Mouse (Mus musculus) forebrain, embryonic 16.5 days (tissue): Measurements from ENCODE around the gene Nr1d2. TPM values are rescaled to one million over a fixed set of nuclear protein-coding genes. Genes with fewer than 3 reads are reported as not detected.
"Not testable (repeated sequence)": the region's sequence is repeated elsewhere in the genome, so short reads cannot be mapped to it uniquely, and the experiment has no call there.

Experiments
- ATAC-seq: fragments of 200-750 bp; cut with Nextera tagmentation; 2 replicates; pipeline ENCODE4 v1.8.0; 2017; ENCODE audit warnings: mild to moderate bottlenecking, moderate library complexity
- H3K27ac ChIP-seq: fragments of 300-500 bp; sonication (generic); 2 replicates; pipeline ENCODE4 v1.5.1; 2014; ENCODE audit warnings: low read length, control low read depth
- H3K27me3 ChIP-seq: fragments of 300-500 bp; sonication (generic); replicated peaks from 2 replicates; pipeline ENCODE4 v1.6.1; 2014; ENCODE audit warnings: low read length; ENCODE audit not compliant: control insufficient read depth, insufficient read depth
- H3K36me3 ChIP-seq: fragments of 300-500 bp; sonication (generic); 2 replicates; pipeline ENCODE4 v1.6.1; 2014; ENCODE audit not compliant: control insufficient read depth, insufficient read depth
- H3K4me1 ChIP-seq: fragments of 300-500 bp; sonication (generic); replicated peaks from 2 replicates; pipeline ENCODE4 v1.6.1; 2014; ENCODE audit warnings: low read length; ENCODE audit not compliant: control insufficient read depth, insufficient read depth
- H3K4me2 ChIP-seq: fragments of 300-500 bp; sonication (generic); 2 replicates; pipeline ENCODE4 v1.6.1; 2014; ENCODE audit warnings: mild to moderate bottlenecking, low read length, control low read depth
- H3K4me3 ChIP-seq: fragments of 300-500 bp; sonication (generic); replicated peaks from 2 replicates; pipeline ENCODE4 v1.5.1; 2014; ENCODE audit warnings: mild to moderate bottlenecking, low read length, control low read depth
- H3K9ac ChIP-seq: fragments of 300-500 bp; sonication (generic); replicated peaks from 2 replicates; pipeline ENCODE4 v1.6.1; 2014; ENCODE audit warnings: low read depth, low read length, control low read depth
- H3K9me3 ChIP-seq: fragments of 300-500 bp; sonication (generic); 2 replicates; pipeline ENCODE4 v1.6.1; 2016; ENCODE audit warnings: low read length; ENCODE audit not compliant: control insufficient read depth
- WGBS: fragments of 180-500 bp; shearing (Covaris S2); extraction: QIAGEN DNeasy Blood & Tissue Kit; methylation state at CpG from one replicate; pipeline ENCODE4 v1.1.7; 2014; 5-methylcytosine and 5-hydroxymethylcytosine counted together
- polyA plus RNA-seq: library from polyadenylated mRNA; unstranded; fragments of >200 nt; fragmentation: Nextera tagmentation; extraction: Ambion mirVana; gene quantifications from 2 replicates; pipeline ENCODE4 v1.2.1, GENCODE M21; 2015

The Nr1d2 gene
- polyA plus RNA-seq, 1 experiment from 2014 or later, result 6.9 TPM

- H3K36me3 ChIP-seq, result no peaks in the 10 kb centered on the region
- H3K27me3 ChIP-seq, result no peaks in the 10 kb centered on the region
- no peak overlapping the region for H3K4me2 ChIP-seq
- no peak overlapping the region for H3K4me3 ChIP-seq
- no peaks in the 10 kb centered on the region for H3K9me3 ChIP-seq
- WGBS, result 86% methylated on average over 6 of the region's 6 CpGs
- no peaks in the 10 kb centered on the region for H3K4me1 ChIP-seq
- H3K27ac ChIP-seq, result no peak overlapping the region
- peak; percentile 31; the same call in 1 of the 2 replicates for ATAC-seq
- no peak overlapping the region for H3K9ac ChIP-seq
Observed at GRCm38 (mm10) chr14:18216428-18216827, 22.5 kb downstream of the Nr1d2 start.

GRCm38 (mm10) chr14:18210795-18211194 lies 28.1 kb downstream of the Nr1d2 start:
- Histone ChIP-seq H3K4me3 (no peak overlapping the region), H3K4me1 (no peaks in the 10 kb centered on the region), H3K36me3 (no peaks in the 10 kb centered on the region), H3K27me3 (no peaks in the 10 kb centered on the region), H3K4me2 (no peak overlapping the region), H3K9me3 (no peaks in the 10 kb centered on the region), H3K27ac (no peak overlapping the region), H3K9ac (no peak overlapping the region)
- no peak for ATAC-seq
- 94% methylated on average over 3 of the region's 3 CpGs for WGBS

GRCm38 (mm10) chr14:18204315-18204714 lies 34.6 kb downstream of the Nr1d2 start:
- not testable (repeated sequence) for H3K4me3 ChIP-seq, ATAC-seq, H3K36me3 ChIP-seq, H3K9ac ChIP-seq, H3K4me2 ChIP-seq, H3K27ac ChIP-seq, H3K27me3 ChIP-seq, H3K9me3 ChIP-seq, H3K4me1 ChIP-seq
- 83% methylated on average over 1 of the region's 1 CpGs for WGBS

- no peak overlapping the region for H3K27ac ChIP-seq
- 94% methylated on average over 5 of the region's 5 CpGs for WGBS
- no peak for ATAC-seq
Observed at GRCm38 (mm10) chr14:18201413-18201812, 37.5 kb downstream of the Nr1d2 start.

GRCm38 (mm10) chr14:18186883-18187417 lies 52.0 kb downstream of the Nr1d2 start:
- no peaks in the 10 kb centered on the region for H3K9me3 ChIP-seq
- H3K9ac ChIP-seq, result no peak overlapping the region
- no peaks in the 10 kb centered on the region for H3K4me1 ChIP-seq
- H3K36me3 ChIP-seq, result no peaks in the 10 kb centered on the region
- no peak for ATAC-seq
- 54% methylated on average over 9 of the region's 9 CpGs for WGBS
- H3K27me3 ChIP-seq, result no peaks in the 10 kb centered on the region
- no peak overlapping the region for H3K4me3 ChIP-seq
- H3K4me2 ChIP-seq, result no peak overlapping the region
- no peak overlapping the region for H3K27ac ChIP-seq

More at GRCm38 (mm10) chr14:18201413-18201812, 37.5 kb downstream of the Nr1d2 start:
- Histone ChIP-seq H3K27me3 (no peaks in the 10 kb centered on the region), H3K4me1 (no peaks in the 10 kb centered on the region), H3K9me3 (no peaks in the 10 kb centered on the region), H3K36me3 (peaks cover 3% of the 10 kb centered on the region; the same call in 1 of the 2 replicates), H3K4me2 (no peak overlapping the region), H3K4me3 (no peak overlapping the region), H3K9ac (no peak overlapping the region)

GRCm38 (mm10) chr14:18177531-18177930 lies 61.4 kb downstream of the Nr1d2 start:
- not testable (repeated sequence) for H3K27ac ChIP-seq, H3K36me3 ChIP-seq, H3K9me3 ChIP-seq, ATAC-seq, H3K4me3 ChIP-seq, H3K27me3 ChIP-seq, H3K9ac ChIP-seq, H3K4me1 ChIP-seq, H3K4me2 ChIP-seq
- WGBS, result 71% methylated on average over 2 of the region's 2 CpGs

- 88% methylated on average over 3 of the region's 3 CpGs for WGBS
Observed at GRCm38 (mm10) chr14:18167597-18167996, 71.3 kb downstream of the Nr1d2 start.

GRCm38 (mm10) chr14:18167041-18167440 lies 71.9 kb downstream of the Nr1d2 start:
- H3K4me2 ChIP-seq, result no peak overlapping the region
- no peak for ATAC-seq
- H3K27me3 ChIP-seq, result no peaks in the 10 kb centered on the region
- H3K36me3 ChIP-seq, result no peaks in the 10 kb centered on the region
- H3K4me3 ChIP-seq, result no peak overlapping the region
- H3K4me1 ChIP-seq, result no peaks in the 10 kb centered on the region
- no peak overlapping the region for H3K27ac ChIP-seq
- no peaks in the 10 kb centered on the region for H3K9me3 ChIP-seq
- no peak overlapping the region for H3K9ac ChIP-seq

More at GRCm38 (mm10) chr14:18167597-18167996, 71.3 kb downstream of the Nr1d2 start:
- Histone ChIP-seq H3K36me3 (no peaks in the 10 kb centered on the region), H3K4me2 (no peak overlapping the region), H3K4me3 (no peak overlapping the region), H3K27ac (no peak overlapping the region), H3K9me3 (no peaks in the 10 kb centered on the region), H3K9ac (no peak overlapping the region), H3K4me1 (no peaks in the 10 kb centered on the region), H3K27me3 (no peaks in the 10 kb centered on the region)
- no peak for ATAC-seq
